Mouse (Mus musculus): ENCODE data around the gene Nudt13.

The Nudt13 gene

DNA sequence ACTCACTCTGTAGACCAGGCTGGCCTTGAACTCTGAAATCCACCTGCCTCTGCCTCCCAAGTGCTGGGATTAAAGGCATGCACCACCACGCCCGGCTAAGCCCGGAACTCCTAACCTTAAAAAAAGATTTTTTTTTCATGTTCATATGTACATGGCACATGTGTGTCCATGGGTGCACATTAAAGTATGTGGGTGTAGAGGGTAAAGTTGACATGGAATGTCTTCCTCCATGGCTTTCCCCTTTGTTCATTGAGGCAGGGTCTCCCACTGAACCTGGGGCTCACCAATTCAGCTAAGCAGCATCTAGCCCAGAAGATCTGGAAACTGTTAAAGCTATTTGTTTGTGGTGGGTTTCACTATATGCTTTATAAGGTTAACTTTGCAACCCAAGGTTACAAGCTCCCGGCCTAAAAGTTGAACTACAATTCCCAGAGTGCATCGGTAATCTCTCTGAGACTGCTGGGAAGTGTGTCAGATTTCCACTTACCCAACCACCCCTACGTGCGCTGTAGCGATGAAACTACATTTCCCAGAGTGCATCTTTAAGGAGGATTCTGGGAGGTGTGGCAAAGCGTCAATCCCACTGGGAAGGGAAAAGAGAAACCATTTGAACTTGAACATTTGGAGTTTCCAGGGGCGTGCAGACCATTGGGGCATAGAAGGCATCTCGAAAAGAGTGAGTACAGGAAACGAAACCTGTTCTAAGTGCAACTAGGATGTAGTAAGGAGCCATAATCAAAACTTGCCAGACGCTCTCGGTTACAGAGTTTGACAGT, at the start of gene Nudt13:
Gene Nudt13 (plus strand): TSS at position 581 of the 776 bp plus-strand sequence.
- DNase-seq, result peak; percentile 90 to 94

DNA sequence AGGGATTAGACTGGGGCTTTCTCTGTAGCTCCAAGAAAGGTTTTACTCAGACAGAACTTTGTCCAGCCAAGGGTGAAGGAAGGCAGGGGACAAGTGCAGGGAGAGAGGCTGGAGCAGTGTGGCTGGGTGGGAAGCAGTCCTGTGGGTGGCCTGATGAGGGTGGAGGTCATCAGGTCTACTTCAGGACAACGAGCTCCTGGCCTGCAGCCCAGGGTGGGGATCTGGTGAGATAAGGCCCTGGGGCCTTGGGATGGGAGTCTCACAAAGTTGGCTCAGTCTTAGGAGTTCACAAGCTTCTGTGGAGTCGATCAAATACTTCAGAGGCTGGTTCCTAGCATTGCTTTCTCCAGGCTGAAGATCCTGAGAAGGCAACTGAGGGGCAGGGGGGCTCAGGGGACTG, 49.2 kb upstream of the Nudt13 start:
- no peak for DNase-seq

DNA sequence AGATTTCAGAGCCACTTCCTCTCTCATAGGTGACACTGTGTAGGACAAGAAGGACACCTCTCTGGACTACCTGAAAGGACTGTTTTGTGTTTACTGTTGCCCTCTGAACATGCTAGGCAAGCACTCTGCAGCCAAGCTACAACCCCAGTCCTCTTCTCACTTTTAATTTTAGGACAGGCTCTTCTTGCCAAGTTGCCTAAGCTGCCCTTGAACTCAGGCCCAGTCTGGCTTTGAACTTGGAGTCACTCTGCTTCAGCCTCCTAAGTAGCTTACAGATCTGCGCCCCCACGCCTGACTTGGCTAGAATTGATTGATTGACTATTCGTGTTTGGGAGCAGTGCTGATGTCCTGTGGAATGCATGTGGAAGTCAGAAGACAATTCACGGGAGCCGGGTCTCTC, 48.6 kb upstream of the Nudt13 start:
- no peak for DNase-seq

DNA sequence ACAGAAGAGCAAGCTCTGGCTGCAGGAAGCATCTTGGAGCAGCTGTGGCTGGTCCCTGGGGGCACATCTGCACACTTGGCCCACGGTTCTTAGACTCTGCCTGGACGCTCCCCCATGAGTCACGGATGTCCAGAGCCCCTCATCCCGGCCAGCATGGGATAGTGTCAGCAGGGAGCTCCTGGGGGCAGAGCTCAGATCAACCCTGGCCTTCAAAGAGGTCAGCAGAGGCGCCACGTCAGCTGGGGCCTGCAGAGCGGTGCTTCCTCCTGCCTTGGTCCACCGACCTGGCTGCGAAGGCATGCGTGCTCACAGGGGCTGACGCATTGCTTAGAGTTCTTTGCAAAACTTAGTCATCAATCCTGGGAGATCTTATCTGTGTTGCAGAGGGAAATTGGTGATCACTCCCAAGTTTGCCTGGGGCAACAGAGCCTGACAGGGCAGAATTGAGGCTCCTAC, 47.7 kb upstream of the Nudt13 start:
- DNase-seq, result no peak

DNA sequence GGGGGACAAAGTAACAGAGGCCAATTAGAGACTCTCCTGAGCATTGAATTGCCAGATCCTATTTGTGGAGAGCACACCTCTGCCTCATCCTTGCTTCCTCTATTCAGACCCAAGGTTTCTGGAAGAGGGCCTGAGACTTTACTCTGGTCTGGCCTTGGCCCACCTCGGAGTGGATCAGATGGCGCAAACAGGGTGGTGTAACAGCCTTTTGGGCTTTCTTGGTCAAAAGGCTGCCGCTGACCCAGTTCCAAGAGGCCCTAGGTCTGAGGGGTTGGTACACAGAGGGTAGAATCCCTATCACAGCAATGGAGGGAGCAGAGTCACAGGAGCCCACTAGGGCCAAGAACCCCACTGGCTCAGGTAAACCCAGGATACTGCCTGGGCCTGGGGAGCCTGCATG, 46.5 kb upstream of the Nudt13 start:
- no peak for DNase-seq

DNA sequence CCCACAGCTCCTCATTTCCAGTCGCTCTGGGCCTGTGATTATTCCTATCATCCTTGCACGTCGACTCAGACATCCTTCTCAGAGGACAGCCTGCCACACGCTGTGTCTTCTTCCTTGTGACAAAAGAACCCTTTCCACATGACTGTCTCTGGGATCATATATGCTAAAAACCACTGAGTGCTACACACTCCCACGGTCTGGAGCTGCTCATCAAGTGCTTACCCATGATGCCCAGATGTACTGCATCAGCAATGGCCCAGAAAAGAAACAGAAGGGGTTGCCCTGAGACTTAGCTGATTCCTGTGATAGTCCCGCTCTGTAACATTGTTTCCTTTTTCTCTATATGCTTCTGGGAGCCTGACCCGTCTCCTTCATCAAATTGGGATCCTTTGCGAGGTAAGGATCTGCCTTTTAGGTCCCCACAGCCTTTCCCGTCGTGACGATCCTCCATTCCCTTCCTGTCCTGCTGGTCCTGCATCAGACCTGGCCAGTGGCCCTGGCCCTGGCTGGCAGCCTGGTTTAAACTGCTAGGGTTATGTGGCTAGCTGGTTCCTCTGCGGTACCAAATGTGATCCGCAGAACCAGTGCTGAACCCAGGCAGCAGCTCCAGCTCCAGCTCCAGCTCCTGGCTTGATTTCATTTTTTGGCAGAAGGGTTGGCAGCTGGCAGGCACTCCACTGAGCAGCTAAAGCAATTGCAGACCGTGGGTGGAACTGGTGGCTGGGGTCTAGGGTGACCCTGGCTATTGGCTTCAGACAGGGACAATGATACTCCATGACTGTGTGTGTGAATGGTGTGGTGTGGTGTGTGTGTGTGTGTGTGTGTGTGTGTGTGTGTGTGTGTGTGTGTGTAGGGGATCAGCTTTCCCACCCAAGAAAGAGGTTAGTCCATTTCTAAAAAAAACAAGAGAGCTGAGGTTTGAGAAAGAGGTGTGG, 44.0 kb upstream of the Nudt13 start:
- no peak for DNase-seq

DNA sequence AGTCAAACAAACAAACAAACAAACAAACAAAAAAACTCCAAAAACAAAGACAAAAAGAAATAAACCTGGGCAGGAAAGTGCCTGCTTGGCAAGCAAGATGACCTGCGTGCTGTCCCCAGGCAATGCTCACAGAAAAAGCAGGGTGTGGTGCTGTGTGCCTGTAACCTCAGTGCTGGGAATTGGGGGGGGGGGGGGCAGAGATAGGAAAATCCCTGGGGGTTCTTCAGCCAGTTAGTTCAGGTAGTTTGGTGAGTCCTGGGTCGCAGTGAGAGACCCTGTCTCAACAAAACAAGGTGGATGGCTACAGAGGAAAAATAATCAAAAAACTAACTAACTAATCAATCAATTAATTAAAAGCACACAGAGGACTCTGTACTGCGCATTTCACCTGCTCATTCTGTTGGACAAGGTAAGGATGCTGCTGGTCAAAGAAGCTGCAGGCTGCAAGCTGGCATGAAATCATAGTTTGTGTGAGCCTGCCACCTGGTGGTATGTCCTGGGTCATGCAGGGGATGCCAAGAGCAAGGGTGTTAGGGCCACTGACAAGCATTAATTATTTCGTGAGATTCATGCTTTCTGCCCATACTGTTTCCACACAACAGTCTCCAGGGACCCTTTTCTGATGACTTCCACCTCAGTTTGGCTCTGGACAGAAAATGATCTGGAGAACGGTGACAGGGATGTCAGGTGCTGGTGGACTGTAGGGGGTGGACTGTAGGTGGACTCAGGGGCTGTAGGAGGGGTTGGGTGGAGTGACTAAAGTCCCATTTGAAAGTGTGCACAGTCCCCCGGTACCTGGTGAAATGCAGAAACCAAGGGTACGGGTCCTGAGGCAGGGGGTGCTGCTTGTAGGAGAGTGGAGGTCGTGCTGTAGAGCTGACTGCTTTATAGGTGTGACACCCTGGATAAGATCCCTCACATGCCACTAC, 36.0 kb upstream of the Nudt13 start:
- peak; percentile 64 to 88 for DNase-seq

DNA sequence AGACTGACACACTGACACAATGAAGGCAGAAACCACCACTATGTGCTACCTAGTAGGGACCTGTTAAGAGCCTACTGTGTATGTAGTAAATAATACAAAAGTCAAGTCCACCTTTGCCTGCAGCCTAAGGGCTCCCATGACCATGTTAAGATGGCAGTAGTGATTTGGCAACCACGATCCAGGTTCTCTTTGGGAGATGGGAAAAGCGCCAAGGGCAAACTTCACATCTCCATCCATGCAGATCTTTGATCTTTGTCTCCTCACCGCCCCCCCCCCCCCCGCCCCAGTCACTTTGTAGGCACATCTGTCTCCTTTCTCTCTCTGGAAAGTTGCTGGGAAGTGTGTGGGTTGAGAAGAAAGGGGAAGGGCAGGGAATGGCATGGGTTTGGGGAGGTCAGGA, 32.2 kb upstream of the Nudt13 start:
- peak; percentile 37 to 41 for DNase-seq

DNA sequence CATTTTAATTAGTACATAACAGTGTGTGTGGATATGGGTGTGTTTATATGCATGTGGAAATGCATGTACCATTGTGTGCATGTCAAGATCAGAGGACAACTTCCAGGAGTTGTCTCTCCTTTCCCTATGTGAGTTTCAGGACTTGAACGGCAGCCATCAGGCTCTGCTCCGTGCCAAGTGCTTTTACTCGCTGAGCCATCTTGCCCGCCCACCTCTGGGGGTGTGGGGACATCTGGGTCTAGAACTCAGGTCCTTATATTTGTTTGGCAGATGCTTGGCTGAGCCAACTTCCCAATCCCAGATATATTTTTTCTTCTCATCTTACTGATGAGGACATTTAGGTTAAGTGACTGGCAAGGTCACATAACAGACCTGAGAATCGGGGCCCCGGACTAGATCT, 26.1 kb upstream of the Nudt13 start:
- no peak for DNase-seq

DNA sequence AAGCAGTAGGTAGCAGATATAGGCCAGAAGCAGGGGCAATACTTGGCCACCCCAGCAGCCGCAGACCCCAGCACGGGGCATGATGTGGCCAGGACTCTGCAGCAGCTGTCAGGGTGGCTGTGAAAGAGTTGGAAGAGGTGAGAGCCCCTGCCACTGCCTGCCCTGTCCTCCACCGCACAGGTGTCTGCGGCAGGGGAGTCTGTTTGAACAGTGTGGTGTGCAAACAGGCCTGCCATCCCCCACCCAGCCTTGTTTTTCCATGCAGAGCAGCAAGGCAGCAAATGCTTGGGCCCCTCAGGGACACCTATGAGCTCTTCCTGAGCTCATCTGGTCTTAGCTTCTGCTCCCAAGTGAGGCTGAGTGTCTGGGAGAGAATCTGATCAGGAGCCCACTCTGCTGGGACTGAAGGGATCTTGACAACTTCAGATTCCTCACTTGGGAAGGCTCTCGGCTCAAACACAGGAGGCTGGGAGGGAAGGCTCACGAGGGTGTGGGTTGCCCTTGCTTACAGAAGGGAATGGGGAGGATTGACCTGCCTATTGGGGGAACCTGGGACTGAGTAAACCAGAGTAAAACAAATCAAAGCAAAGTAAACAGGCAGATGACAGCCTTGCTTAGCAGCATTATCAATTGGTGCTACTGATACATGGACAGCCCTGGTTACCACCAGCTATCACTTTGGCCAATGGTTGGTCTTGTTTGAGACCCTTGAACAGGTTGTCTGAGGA, 25.3 kb upstream of the Nudt13 start, which contains the start of gene Kcnk16:
Gene Kcnk16 (minus strand): TSS at position 118 of the 728 bp plus-strand sequence.
- no peak for DNase-seq

DNA sequence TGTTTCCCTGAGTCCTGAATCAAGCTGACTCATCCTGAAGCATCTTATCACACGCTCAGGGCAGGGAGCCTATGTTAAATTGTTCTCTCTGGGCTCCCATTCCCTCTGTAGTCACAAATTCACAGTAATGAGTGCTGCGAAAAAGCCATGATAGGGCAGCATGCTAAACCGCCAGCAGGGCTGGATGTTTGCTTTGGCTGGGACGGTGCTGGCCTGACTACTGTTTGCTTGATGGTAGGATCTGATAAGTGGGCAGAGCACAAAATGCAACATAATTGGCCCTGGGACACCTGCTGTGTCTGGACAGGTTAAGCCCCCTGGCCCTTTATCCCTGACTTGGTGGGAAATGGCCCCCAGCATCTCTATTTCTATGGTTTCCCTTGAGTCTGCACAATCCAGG, 3.1 kb upstream of the Nudt13 start:
- no peak for DNase-seq

DNA sequence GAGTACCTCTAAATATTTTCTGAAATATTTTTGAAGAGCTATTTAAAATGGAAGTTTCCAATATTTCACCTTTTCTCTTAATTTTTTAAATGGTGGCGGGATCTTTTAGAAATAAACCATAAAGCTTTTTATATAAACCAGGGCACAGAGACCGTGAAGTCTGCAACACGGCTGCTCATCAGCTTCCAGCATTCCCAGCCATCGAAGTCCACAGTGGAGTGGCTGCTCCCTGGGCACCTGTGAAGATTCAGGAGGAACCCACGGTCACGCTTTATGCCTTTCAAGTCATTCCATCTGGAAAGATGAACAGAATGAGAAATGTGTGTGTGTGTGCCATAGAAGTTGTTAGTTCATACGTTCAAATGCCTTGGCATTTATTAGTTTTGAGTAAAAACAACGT, 450 bp downstream of the Nudt13 start:
- no peak for DNase-seq

DNA sequence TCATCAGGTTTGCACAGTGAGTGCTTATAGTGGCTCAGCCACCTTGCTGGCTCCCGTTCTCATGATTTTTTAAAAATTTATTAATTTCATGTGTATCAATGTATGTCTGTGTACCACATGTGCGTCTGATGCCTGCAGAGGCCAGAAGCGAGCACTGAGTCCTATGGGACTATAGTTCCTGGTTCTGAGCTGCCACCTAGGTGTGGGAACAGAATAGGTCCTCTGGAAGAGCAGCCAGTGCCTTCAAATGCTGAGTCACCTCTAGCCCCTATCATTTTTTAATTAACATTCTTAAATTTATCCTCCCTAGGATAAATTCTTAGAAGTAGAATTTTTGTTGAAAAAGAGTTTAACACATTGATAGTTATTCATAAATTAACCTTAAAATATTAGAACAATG, 3.1 kb downstream of the Nudt13 start:
- no peak for DNase-seq

DNA sequence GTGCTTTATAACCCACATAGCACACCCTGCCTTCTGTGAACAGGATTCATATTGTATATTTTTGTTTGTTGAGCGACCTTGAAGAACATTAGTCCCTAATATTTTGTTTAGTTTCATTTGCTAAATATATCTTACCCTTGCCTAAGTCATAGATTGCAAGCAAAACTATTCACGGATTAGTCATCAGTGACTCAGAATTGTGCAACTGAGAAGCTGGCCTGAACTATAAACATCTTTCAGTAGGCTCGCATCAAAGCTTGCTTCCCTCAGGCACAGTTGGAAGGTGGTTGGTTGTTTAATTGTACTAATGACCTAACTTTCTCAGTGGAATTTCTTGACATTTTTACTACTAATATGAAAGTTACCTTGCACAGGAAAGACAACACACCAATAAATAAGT, 3.6 kb downstream of the Nudt13 start:
- no peak for DNase-seq

DNA sequence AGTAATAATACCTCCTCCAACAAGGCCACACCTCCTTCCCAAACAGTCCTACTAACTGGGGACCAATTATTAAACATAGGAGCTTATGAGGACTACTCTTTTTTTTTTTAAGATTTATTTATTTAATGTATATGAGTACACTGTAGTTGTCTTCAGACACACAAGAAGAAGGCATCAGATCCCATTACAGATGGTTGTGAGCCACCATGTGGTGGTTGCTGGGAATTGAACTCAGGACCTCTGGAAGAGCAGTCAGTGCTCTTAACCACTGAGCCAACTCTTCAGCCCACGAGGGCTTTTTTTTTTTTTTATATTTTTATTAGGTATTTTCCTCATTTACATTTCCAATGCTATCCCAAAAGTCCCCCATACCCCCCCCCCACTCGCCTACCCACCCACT, 10.6 kb downstream of the Nudt13 start:
- peak in 1 of 2 experiments; percentile 21 for DNase-seq

DNA sequence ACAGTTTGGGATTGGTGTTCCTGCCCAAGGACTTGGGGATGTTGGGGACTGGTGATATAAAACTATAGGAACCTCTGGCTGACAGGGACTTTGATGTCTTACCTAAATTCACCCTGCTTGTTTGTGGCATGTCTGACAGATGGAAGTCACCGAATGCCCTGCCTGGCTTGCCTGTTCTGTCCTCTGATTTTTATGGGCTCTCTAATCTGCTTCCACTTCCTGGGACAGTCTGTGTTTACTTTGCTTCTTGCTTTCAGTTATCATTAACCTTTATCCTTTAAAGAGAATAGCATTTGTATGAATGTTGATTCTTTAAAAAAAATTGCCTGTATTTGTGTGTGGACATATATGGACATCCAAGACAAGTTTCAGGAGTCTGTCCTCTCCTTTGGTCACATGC, 20.6 kb downstream of the Nudt13 start:
- no peak for DNase-seq

DNA sequence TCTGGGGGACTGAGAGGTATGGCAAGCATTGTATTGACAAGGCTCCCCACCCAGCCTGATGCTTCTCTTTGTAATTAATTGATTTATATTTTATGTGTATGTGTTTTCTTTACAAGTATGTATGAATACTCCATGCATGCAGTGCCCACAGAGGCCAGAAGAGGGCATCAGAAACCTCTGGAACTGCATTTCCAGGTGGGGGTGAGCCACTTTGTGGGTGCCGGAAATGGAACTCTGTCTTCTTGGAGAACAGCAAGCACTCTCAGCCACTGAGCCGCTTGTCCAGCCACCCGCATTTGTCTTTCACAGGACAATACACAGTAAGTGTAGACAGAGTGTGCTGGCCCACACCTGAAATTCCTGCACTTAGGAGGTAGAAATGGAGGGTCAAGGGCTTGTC, 24.9 kb downstream of the Nudt13 start:
- peak in 1 of 2 experiments; percentile 46 for DNase-seq

DNA sequence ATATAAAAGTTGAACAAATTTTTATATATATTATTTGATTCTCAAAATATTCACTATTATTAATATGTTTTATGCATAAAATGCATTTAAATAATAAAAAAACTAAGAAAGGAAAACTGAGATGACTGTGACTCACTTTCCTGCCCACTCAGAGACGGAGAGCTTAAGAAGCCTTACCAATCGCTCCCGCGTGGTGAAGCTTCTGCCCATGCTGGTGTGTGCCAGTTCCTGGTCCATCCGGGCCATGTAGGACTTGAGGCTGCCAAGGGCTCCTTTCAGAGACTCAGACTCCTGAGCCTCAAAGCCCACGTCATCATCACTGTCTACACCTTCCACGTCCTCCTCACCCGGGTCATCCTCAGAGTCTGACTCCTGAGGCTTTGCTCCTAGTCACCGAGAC, 29.7 kb downstream of the Nudt13 start:
- DNase-seq, result no peak

DNA sequence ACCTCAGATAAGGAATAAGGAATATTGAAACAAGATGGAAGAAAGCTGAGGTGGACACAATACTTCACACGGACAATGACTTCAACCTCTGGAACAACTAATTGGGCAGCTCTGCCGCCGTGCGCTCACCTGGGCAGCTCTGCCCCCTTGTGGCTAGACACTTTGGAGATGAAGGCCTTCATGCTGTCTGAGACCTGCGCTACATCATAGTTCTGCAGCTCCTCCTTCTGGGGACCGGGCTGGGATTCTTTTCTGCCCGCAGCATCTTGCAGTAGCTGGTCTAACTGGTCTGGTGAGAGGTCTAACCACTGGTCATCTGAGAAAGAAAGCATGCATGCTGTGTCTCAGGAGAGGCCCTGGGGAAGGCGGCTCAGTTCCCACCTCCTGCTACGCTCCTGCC, 34.0 kb downstream of the Nudt13 start:
- DNase-seq, result peak in 1 of 2 experiments; percentile 54

DNA sequence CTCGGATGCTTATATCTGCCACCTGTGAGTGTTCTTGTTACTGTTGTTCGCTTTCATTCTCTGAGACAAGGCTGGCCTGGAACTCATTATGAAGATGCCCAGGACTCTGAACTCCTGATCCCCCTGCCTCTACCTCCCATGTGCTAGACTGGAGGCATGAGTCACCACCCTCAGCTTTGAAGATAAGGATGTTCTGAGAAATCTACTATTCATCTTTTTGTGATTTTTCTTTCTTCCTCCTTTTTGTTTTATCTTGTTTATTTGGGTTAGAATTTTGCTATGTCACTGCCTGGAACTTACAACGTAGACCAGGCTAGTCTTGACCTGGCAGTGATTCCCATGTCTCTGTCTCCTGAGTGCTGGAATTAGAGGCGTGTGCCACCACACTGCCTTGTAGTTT, 36.8 kb downstream of the Nudt13 start:
- no peak for DNase-seq

DNA sequence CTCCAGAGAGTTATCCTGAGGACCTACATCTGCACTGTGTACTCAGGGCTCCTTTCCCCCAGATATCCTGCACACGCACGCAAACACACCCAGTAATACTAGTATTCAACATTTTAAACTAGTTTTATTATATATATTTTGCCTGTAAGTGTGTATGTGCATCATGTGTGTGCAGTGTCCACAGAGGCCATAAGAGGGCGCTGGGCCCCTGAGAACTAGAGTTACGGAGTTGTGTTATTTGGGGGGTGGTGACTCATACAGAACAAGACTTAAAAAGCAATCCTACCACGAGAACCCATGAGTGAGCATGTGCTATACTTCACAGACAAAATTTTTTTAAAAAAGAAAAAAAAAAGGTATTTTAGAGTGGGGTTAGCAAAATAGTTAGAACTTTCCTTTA, 44.9 kb downstream of the Nudt13 start:
- DNase-seq, result no peak

DNA sequence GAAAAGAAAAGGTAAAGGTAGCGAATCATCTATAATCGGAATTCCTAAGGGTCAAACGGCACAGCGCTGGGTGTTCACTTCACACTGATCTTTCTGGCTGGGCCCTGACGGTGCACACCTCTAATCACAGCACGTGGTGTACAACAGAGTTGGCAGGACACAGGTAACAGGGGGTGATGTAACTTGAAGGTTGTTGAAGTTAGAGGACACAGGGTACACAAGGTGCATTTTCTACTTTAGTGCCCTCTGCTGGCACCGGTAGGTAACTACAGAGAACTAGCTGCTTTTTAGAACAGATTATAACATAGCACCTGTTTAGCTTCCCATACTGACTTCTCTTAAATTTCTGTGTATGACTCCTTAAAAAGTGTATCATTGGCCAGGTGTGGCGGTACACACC, 45.7 kb downstream of the Nudt13 start:
- DNase-seq, result peak; percentile 36 to 41
